Mouse (Mus musculus): ENCODE results near the gene Sec24b. TPM values are rescaled to one million over a fixed set of nuclear protein-coding genes. Genes with fewer than 3 reads are reported as not detected.

Gene Sec24b
- polyA plus RNA-seq, 1 experiment from 2014 or later: 35.6 TPM

- H3K27me3 ChIP-seq: no peaks in the 10 kb centered on the region
- no peak overlapping the region for H3K9ac ChIP-seq (replicated peaks)
- H3K4me3 ChIP-seq: no peak overlapping the region
- no peak overlapping the region for H3K27ac ChIP-seq (replicated peaks)
- peaks cover 96% of the 10 kb centered on the region for H3K36me3 ChIP-seq
- no peak for ATAC-seq (ENCODE audit: low FRiP score, low read depth)
- no peak overlapping the region for H3K4me2 ChIP-seq (replicated peaks)
- no peaks in the 10 kb centered on the region for H3K4me1 ChIP-seq
- 92% methylated on average over 3 of the region's 3 CpGs for WGBS
- no peaks in the 10 kb centered on the region for H3K9me3 ChIP-seq
Measured at GRCm38 (mm10) chr3:129997324-129997723, 64.0 kb downstream of the Sec24b start.

- peaks cover 86% of the 10 kb centered on the region for H3K36me3 ChIP-seq
- no peak overlapping the region for H3K4me2 ChIP-seq (replicated peaks)
- H3K27ac ChIP-seq (replicated peaks): no peak overlapping the region
- H3K9ac ChIP-seq (replicated peaks): no peak overlapping the region
- no peaks in the 10 kb centered on the region for H3K4me1 ChIP-seq
- H3K27me3 ChIP-seq: no peaks in the 10 kb centered on the region
- H3K9me3 ChIP-seq: no peaks in the 10 kb centered on the region
- 97% methylated on average over 13 of the region's 13 CpGs for WGBS
- no peak overlapping the region for H3K4me3 ChIP-seq
- ATAC-seq (ENCODE audit: low FRiP score, low read depth): no peak
Measured at GRCm38 (mm10) chr3:129987297-129987696, 74.1 kb downstream of the Sec24b start.

- WGBS: 86% methylated on average over 4 of the region's 4 CpGs
- Histone ChIP-seq H3K4me2 (replicated peaks) (no peak overlapping the region), H3K9ac (replicated peaks) (no peak overlapping the region), H3K36me3 (peaks cover 77% of the 10 kb centered on the region), H3K27ac (replicated peaks) (no peak overlapping the region), H3K4me1 (no peaks in the 10 kb centered on the region), H3K27me3 (no peaks in the 10 kb centered on the region), H3K9me3 (no peaks in the 10 kb centered on the region), H3K4me3 (no peak overlapping the region)
- ATAC-seq (ENCODE audit: low FRiP score, low read depth): no peak
Measured at GRCm38 (mm10) chr3:129985335-129985734, 76.0 kb downstream of the Sec24b start.

- no peaks in the 10 kb centered on the region for H3K27me3 ChIP-seq
- H3K9ac ChIP-seq (replicated peaks): no peak overlapping the region
- H3K36me3 ChIP-seq: peaks cover 72% of the 10 kb centered on the region
- H3K9me3 ChIP-seq: no peaks in the 10 kb centered on the region
- H3K4me1 ChIP-seq: no peaks in the 10 kb centered on the region
- 98% methylated on average over 5 of the region's 5 CpGs for WGBS
- no peak for ATAC-seq (ENCODE audit: low FRiP score, low read depth)
- no peak overlapping the region for H3K4me2 ChIP-seq (replicated peaks)
- H3K27ac ChIP-seq (replicated peaks): no peak overlapping the region
- no peak overlapping the region for H3K4me3 ChIP-seq
Measured at GRCm38 (mm10) chr3:129984797-129985196, 76.6 kb downstream of the Sec24b start.

- Histone ChIP-seq H3K4me2 (replicated peaks) (no peak overlapping the region), H3K4me1 (no peaks in the 10 kb centered on the region), H3K36me3 (peaks cover 47% of the 10 kb centered on the region), H3K9me3 (no peaks in the 10 kb centered on the region), H3K4me3 (no peak overlapping the region), H3K9ac (replicated peaks) (no peak overlapping the region), H3K27me3 (no peaks in the 10 kb centered on the region), H3K27ac (replicated peaks) (no peak overlapping the region)
- no peak for ATAC-seq (ENCODE audit: low FRiP score, low read depth)
- 74% methylated on average over 5 of the region's 5 CpGs for WGBS
Measured at GRCm38 (mm10) chr3:129982271-129982670, 79.1 kb downstream of the Sec24b start.

GRCm38 (mm10) chr3:129981756-129982155, 79.6 kb downstream of the Sec24b start:
- no peaks in the 10 kb centered on the region for H3K27me3 ChIP-seq
- H3K4me1 ChIP-seq: no peaks in the 10 kb centered on the region
- WGBS: 93% methylated on average over 11 of the region's 11 CpGs
- H3K27ac ChIP-seq (replicated peaks): no peak overlapping the region
- H3K9me3 ChIP-seq: no peaks in the 10 kb centered on the region
- H3K4me3 ChIP-seq: no peak overlapping the region
- H3K4me2 ChIP-seq (replicated peaks): no peak overlapping the region
- peaks cover 42% of the 10 kb centered on the region for H3K36me3 ChIP-seq
- H3K9ac ChIP-seq (replicated peaks): no peak overlapping the region
- ATAC-seq (ENCODE audit: low FRiP score, low read depth): no peak

GRCm38 (mm10) chr3:129979510-129979909, 81.8 kb downstream of the Sec24b start:
- Histone ChIP-seq H3K36me3 (peaks cover 27% of the 10 kb centered on the region), H3K9me3 (no peaks in the 10 kb centered on the region), H3K27me3 (no peaks in the 10 kb centered on the region), H3K4me3 (no peak overlapping the region), H3K27ac (replicated peaks) (no peak overlapping the region), H3K4me1 (no peaks in the 10 kb centered on the region), H3K9ac (replicated peaks) (no peak overlapping the region), H3K4me2 (replicated peaks) (no peak overlapping the region)
- WGBS: 57% methylated on average over 6 of the region's 6 CpGs
- ATAC-seq (ENCODE audit: low FRiP score, low read depth): no peak

GRCm38 (mm10) chr3:129978716-129979115, 82.6 kb downstream of the Sec24b start:
- no peak overlapping the region for H3K4me2 ChIP-seq (replicated peaks)
- no peak overlapping the region for H3K4me3 ChIP-seq
- no peaks in the 10 kb centered on the region for H3K9me3 ChIP-seq
- H3K27me3 ChIP-seq: no peaks in the 10 kb centered on the region
- no peaks in the 10 kb centered on the region for H3K4me1 ChIP-seq
- 81% methylated on average over 9 of the region's 9 CpGs for WGBS
- H3K9ac ChIP-seq (replicated peaks): no peak overlapping the region
- H3K36me3 ChIP-seq: peaks cover 20% of the 10 kb centered on the region
- H3K27ac ChIP-seq (replicated peaks): no peak overlapping the region
- ATAC-seq (ENCODE audit: low FRiP score, low read depth): no peak

- H3K27ac ChIP-seq (replicated peaks): no peak overlapping the region
- no peak overlapping the region for H3K4me3 ChIP-seq
- 0 out of 2 replicates have a peak, but pooled peaks cover 5% of the 10 kb centered on the region for H3K27me3 ChIP-seq
- H3K4me1 ChIP-seq: no peaks in the 10 kb centered on the region
- no peak overlapping the region for H3K4me2 ChIP-seq (replicated peaks)
- H3K9me3 ChIP-seq: no peaks in the 10 kb centered on the region
- 85% methylated on average over 5 of the region's 5 CpGs for WGBS
- H3K36me3 ChIP-seq: no peaks in the 10 kb centered on the region; the same call in 1 of the 2 replicates
- H3K9ac ChIP-seq (replicated peaks): no peak overlapping the region
- no peak for ATAC-seq (ENCODE audit: low FRiP score, low read depth)
Measured at GRCm38 (mm10) chr3:129976317-129976716, 85.0 kb downstream of the Sec24b start.

- 24% methylated on average over 19 of the region's 19 CpGs for WGBS
- peak overlapping the region; percentile 51 for H3K4me3 ChIP-seq
- H3K4me2 ChIP-seq (replicated peaks): peak overlapping the region; percentile 85
- H3K9me3 ChIP-seq: no peaks in the 10 kb centered on the region
- H3K27ac ChIP-seq (replicated peaks): no peak overlapping the region
- ATAC-seq (ENCODE audit: low FRiP score, low read depth): peak; percentile 82
- peaks cover 19% of the 10 kb centered on the region for H3K4me1 ChIP-seq
- no peaks in the 10 kb centered on the region for H3K36me3 ChIP-seq
- peaks cover 28% of the 10 kb centered on the region for H3K27me3 ChIP-seq
- H3K9ac ChIP-seq (replicated peaks): no peak overlapping the region
Measured at GRCm38 (mm10) chr3:129970529-129971515, 90.5 kb downstream of the Sec24b start.

- H3K36me3 ChIP-seq: no peaks in the 10 kb centered on the region
- H3K27ac ChIP-seq (replicated peaks): no peak within 1 kb of the TSS
- H3K9me3 ChIP-seq: no peaks in the 10 kb centered on the region
- ATAC-seq (ENCODE audit: low FRiP score, low read depth): peak; percentile 73
- peak within 1 kb of the TSS; percentile 85 for H3K4me2 ChIP-seq (replicated peaks)
- peaks cover 28% of the 10 kb centered on the region for H3K27me3 ChIP-seq
- H3K4me3 ChIP-seq: peak within 1 kb of the TSS; percentile 51
- peaks cover 19% of the 10 kb centered on the region for H3K4me1 ChIP-seq
- WGBS: under 1% methylated on average over 62 of the region's 63 CpGs
- peak within 1 kb of the TSS; percentile 51 for H3K9ac ChIP-seq (replicated peaks)
Measured at GRCm38 (mm10) chr3:129969432-129970395, 91.6 kb downstream of the Sec24b start, which contains the start of gene Mcub. Gene Mcub (minus strand): TSS chr3:129970206.

All from midbrain, embryonic 12.5 days (tissue).